Mouse (Mus musculus): ENCODE results near the gene Ces3a. TPM values are rescaled to one million over a fixed set of nuclear protein-coding genes. Genes with fewer than 3 reads are reported as not detected.

Gene Ces3a
- 0.11 TPM in 1 of 2 replicates, not detected in the other for polyA plus RNA-seq (2015; fragmentation: Nextera tagmentation; extraction: Ambion mirVana)

GRCm38 (mm10) chr8:105048371-105048854 lies at the start of gene Ces3a:
Gene Ces3a, plus strand, starts transcription at chr8:105048601.

GRCm38 (mm10) chr8:105000586-105000985 lies 47.8 kb upstream of the Ces3a start, which contains the start of gene Ces2h:
Gene Ces2h, plus strand, starts transcription at chr8:105000853.

DNA sequence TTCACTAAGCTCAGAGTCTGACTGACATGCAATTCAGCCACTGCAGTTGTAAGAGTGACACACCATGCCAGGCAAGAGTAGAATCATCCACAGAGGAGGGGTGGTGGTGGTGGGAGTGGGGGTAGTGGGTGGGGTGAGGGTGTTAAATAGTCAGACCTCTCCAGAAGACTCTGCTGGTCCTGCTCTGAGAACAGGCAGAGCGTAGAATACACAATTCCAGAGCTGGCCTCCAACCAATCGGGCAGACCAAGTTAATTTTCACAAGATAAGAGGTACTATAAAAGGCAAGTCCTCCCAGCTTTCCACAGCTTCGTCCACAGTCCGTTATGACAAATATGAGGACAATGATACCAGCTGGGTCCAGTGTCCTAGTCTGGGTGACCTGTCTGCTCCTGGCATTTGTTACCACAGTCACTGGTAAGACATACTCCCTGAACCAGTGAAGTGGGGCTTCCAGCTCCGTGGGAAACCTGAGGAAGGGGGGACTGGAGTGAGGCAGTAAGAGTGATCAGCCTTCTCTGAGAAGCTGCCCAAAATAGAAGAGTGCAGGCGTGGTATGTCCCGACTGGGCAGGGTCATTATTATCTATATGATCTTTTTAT lies 35.1 kb downstream of the Ces3a start, which contains the start of gene Ces3b:
Gene Ces3b, plus strand, starts transcription at position 305 of the 602 bp plus-strand sequence.

Other genes with a start within 250 kb of the Ces3a start
- 0.64 and 1.1 TPM in 2 replicates for gene Ces2b, start 217.0 kb upstream of the Ces3a start, polyA plus RNA-seq (2015; fragmentation: Nextera tagmentation; extraction: Ambion mirVana)
- gene Ces2c, start 201.5 kb upstream of the Ces3a start, polyA plus RNA-seq (2015; fragmentation: Nextera tagmentation; extraction: Ambion mirVana): not detected in 2 replicates
- gene Ces2e, start 122.3 kb upstream of the Ces3a start, polyA plus RNA-seq (2015; fragmentation: Nextera tagmentation; extraction: Ambion mirVana): 1.4 and 1.7 TPM in 2 replicates
- gene Ces2f, start 101.2 kb upstream of the Ces3a start, polyA plus RNA-seq (2015; fragmentation: Nextera tagmentation; extraction: Ambion mirVana): 0.19 and 0.69 TPM in 2 replicates
- 6.0 and 6.4 TPM in 2 replicates for gene Ces2g, start 86.9 kb upstream of the Ces3a start, polyA plus RNA-seq (2015; fragmentation: Nextera tagmentation; extraction: Ambion mirVana)
- not detected in 2 replicates for gene Ces2h, start 47.7 kb upstream of the Ces3a start, polyA plus RNA-seq (2015; fragmentation: Nextera tagmentation; extraction: Ambion mirVana)
- not detected in 2 replicates for gene Ces3b, start 35.2 kb downstream of the Ces3a start, polyA plus RNA-seq (2015; fragmentation: Nextera tagmentation; extraction: Ambion mirVana)
- gene Ces4a, start 83.2 kb downstream of the Ces3a start, polyA plus RNA-seq (2015; fragmentation: Nextera tagmentation; extraction: Ambion mirVana): not detected in 2 replicates
- gene Cbfb, start 122.1 kb downstream of the Ces3a start, polyA plus RNA-seq (2015; fragmentation: Nextera tagmentation; extraction: Ambion mirVana): 21.8 and 25.9 TPM in 2 replicates
- 22.8 and 25.6 TPM in 2 replicates for gene D230025D16Rik, start 176.5 kb downstream of the Ces3a start, polyA plus RNA-seq (2015; fragmentation: Nextera tagmentation; extraction: Ambion mirVana)
- gene B3gnt9, start 206.6 kb downstream of the Ces3a start, polyA plus RNA-seq (2015; fragmentation: Nextera tagmentation; extraction: Ambion mirVana): 24.2 and 26.3 TPM in 2 replicates
- 29.8 and 30.8 TPM in 2 replicates for gene Tradd, start 216.0 kb downstream of the Ces3a start, polyA plus RNA-seq (2015; fragmentation: Nextera tagmentation; extraction: Ambion mirVana)
- 5.4 and 5.7 TPM in 2 replicates for gene Fbxl8, start 216.0 kb downstream of the Ces3a start, polyA plus RNA-seq (2015; fragmentation: Nextera tagmentation; extraction: Ambion mirVana)
- gene Hsf4, start 221.2 kb downstream of the Ces3a start, polyA plus RNA-seq (2015; fragmentation: Nextera tagmentation; extraction: Ambion mirVana): 0.30 and 0.31 TPM in 2 replicates
- 1.6 TPM in 2 replicates for gene Nol3, start 227.5 kb downstream of the Ces3a start, polyA plus RNA-seq (2015; fragmentation: Nextera tagmentation; extraction: Ambion mirVana)
- gene 4931428F04Rik, start 241.3 kb downstream of the Ces3a start, polyA plus RNA-seq (2015; fragmentation: Nextera tagmentation; extraction: Ambion mirVana): 1.8 and 2.2 TPM in 2 replicates
- gene Exoc3l, start 247.5 kb downstream of the Ces3a start, polyA plus RNA-seq (2015; fragmentation: Nextera tagmentation; extraction: Ambion mirVana): 2.0 and 3.2 TPM in 2 replicates
- 35.9 and 42.7 TPM in 2 replicates for gene E2f4, start 249.1 kb downstream of the Ces3a start, polyA plus RNA-seq (2015; fragmentation: Nextera tagmentation; extraction: Ambion mirVana)